Mouse (Mus musculus): Measurements from ENCODE around the gene Acot10.

DNA sequence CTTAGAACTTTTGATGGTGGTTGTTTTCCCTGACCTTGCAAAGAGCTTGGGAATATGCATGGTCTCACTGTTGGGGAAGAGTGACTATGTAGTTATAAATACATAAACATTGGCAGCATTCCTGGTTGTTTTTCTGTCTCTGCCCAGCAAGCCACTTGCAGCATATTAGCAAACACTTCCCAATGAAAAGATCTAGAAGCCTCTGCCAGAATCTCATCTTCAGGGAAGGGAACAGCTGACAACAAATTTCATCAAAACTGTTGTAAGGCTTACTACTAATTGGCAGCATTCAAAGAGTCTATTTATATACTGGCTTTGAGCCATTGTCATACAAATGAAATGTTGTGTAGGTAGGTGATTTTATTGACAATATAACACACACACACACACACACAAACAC lies 800 bp upstream of the Acot10 start:
- no peak for TF ChIP-seq NANOG (IDR thresholded peaks at IDR 0.05; ENCODE audit: borderline replicate concordance, low read length)
- TF ChIP-seq CTCF (conservative IDR thresholded peaks at IDR 0.05; ENCODE audit: low read length), result no peak
- no peak for TF ChIP-seq POU5F1 (IDR thresholded peaks at IDR 0.05; ENCODE audit: borderline replicate concordance, low read length)

All from E14TG2a.4 (cell line).